Mouse (Mus musculus): ENCODE results near the gene Cblb. TPM values are rescaled to one million over a fixed set of nuclear protein-coding genes. Genes with fewer than 3 reads are reported as not detected.

Cblb gene
- polyA plus RNA-seq (2016; fragmentation: Nextera tagmentation; extraction: Ambion mirVana), result 28.9 and 33.9 TPM in 2 replicates

- peaks cover 33% of the 10 kb centered on the region for H3K4me1 ChIP-seq
- under 1% methylated on average over 38 of the region's 38 CpGs for WGBS
- no peaks in the 10 kb centered on the region for H3K9me3 ChIP-seq
- no peaks in the 10 kb centered on the region for H3K27me3 ChIP-seq (replicated peaks; ENCODE audit: low read depth, poor library complexity, severe bottlenecking)
- H3K27ac ChIP-seq (replicated peaks), result peak within 1 kb of the TSS; percentile 98
- H3K4me3 ChIP-seq, result peak within 1 kb of the TSS; percentile 98
- peak; percentile 96 for DNase-seq (ENCODE audit: low spot score)
- H3K36me3 ChIP-seq (replicated peaks), result peaks cover 24% of the 10 kb centered on the region
Observed at GRCm38 (mm10) chr16:52031091-52031689, at the start of gene Cblb. Gene Cblb, plus strand, starts transcription at chr16:52031225.

- no peaks in the 10 kb centered on the region for H3K27me3 ChIP-seq (replicated peaks; ENCODE audit: low read depth, poor library complexity, severe bottlenecking)
- no peak overlapping the region for H3K27ac ChIP-seq (replicated peaks)
- H3K9me3 ChIP-seq, result no peaks in the 10 kb centered on the region
- no peaks in the 10 kb centered on the region for H3K36me3 ChIP-seq (replicated peaks)
- no peaks in the 10 kb centered on the region for H3K4me1 ChIP-seq
- WGBS, result 73% methylated on average over 8 of the region's 8 CpGs
- H3K4me3 ChIP-seq, result no peak overlapping the region
- no peak for DNase-seq (ENCODE audit: low spot score)
Observed at GRCm38 (mm10) chr16:51985436-51985835, 45.6 kb upstream of the Cblb start.

DNA sequence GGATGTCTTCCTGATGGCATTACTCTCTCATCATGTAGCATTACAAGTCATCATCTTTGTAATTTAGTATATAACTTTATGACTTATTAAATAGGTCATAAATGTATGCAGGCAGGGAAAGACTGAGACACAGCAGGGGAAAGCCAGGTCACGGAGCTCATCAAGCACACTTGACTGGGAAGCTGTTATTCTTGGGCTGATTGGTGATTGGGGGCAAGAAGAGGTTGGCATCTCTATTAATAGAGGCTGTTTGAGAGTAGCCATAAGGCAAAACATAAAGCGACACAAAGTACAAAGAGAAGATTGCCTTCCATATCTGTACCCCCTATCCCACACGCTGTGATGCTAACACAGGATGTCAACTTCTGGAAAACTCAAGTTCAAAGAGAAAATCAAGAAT lies 44.8 kb upstream of the Cblb start:
- Histone ChIP-seq H3K4me3 (no peak overlapping the region), H3K27ac (replicated peaks) (no peak overlapping the region), H3K9me3 (no peaks in the 10 kb centered on the region), H3K27me3 (replicated peaks; ENCODE audit: low read depth, poor library complexity, severe bottlenecking) (no peaks in the 10 kb centered on the region), H3K4me1 (no peaks in the 10 kb centered on the region), H3K36me3 (replicated peaks) (no peaks in the 10 kb centered on the region)
- WGBS, result 86% methylated on average over 3 of the region's 3 CpGs
- no peak for DNase-seq (ENCODE audit: low spot score)

DNA sequence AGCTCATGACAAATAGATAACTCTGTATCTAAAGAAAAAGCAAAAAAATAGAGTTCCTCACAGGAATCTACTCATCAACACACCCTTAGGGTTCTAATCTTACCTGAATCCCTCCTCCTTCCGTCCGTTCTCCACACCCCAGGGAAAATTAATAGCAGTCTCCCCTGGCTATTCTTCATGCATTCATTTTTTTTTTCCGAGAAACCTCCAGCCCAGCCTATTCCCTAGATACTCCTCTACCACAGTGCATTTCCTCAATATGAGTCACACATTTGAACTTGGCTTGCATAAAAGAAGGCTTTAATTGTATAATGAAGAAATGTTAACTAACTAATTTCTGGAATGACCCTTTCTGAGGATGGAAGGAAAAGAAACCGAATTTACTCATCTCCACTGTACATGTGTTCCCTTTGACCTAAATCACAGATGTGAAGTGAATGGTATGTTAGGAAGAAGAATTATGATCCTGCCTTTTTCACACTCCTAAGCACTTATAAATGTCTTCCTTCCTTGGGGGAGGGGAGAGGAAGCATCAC lies 43.9 kb upstream of the Cblb start:
- DNase-seq (ENCODE audit: low spot score), result no peak
- 76% methylated on average over 4 of the region's 4 CpGs for WGBS
- Histone ChIP-seq H3K4me3 (no peak overlapping the region), H3K36me3 (replicated peaks) (no peaks in the 10 kb centered on the region), H3K4me1 (no peaks in the 10 kb centered on the region), H3K27me3 (replicated peaks; ENCODE audit: low read depth, poor library complexity, severe bottlenecking) (no peaks in the 10 kb centered on the region), H3K27ac (replicated peaks) (no peak overlapping the region), H3K9me3 (no peaks in the 10 kb centered on the region)

DNA sequence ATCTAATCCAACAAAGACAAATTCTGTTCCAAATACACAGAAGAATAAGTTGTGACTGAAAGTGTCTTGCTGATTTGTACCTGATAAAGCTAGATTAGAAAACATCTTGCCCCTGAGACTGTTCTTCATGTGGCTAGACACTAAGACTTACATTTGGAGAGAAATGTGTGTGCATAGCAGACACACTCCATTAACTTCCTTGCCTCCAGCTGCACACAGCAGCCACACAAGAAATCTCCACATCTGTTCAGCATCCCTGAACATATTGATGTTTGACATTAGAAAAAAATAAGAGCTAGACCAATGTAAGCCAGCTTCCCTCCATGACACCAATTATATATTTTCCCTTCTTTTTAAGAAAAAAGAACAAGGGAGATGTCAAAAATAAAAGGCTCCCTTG lies 43.0 kb upstream of the Cblb start:
- Histone ChIP-seq H3K9me3 (no peaks in the 10 kb centered on the region), H3K4me1 (no peaks in the 10 kb centered on the region), H3K4me3 (no peak overlapping the region), H3K36me3 (replicated peaks) (no peaks in the 10 kb centered on the region), H3K27ac (replicated peaks) (no peak overlapping the region), H3K27me3 (replicated peaks; ENCODE audit: low read depth, poor library complexity, severe bottlenecking) (no peaks in the 10 kb centered on the region)
- no peak for DNase-seq (ENCODE audit: low spot score)

- no peak overlapping the region for H3K27ac ChIP-seq (replicated peaks)
- WGBS, result 78% methylated on average over 3 of the region's 3 CpGs
- no peak for DNase-seq (ENCODE audit: low spot score)
- H3K36me3 ChIP-seq (replicated peaks), result no peaks in the 10 kb centered on the region
- no peaks in the 10 kb centered on the region for H3K27me3 ChIP-seq (replicated peaks; ENCODE audit: low read depth, poor library complexity, severe bottlenecking)
- no peaks in the 10 kb centered on the region for H3K9me3 ChIP-seq
- H3K4me3 ChIP-seq, result no peak overlapping the region
- no peaks in the 10 kb centered on the region for H3K4me1 ChIP-seq
Observed at GRCm38 (mm10) chr16:51989259-51989658, 41.8 kb upstream of the Cblb start.

GRCm38 (mm10) chr16:52000043-52000442 lies 31.0 kb upstream of the Cblb start:
- Histone ChIP-seq H3K27me3 (replicated peaks; ENCODE audit: low read depth, poor library complexity, severe bottlenecking) (no peaks in the 10 kb centered on the region), H3K9me3 (no peaks in the 10 kb centered on the region), H3K4me1 (no peaks in the 10 kb centered on the region), H3K27ac (replicated peaks) (no peak overlapping the region), H3K4me3 (no peak overlapping the region), H3K36me3 (replicated peaks) (no peaks in the 10 kb centered on the region)
- no peak for DNase-seq (ENCODE audit: low spot score)
- 94% methylated on average over 3 of the region's 3 CpGs for WGBS

- no peaks in the 10 kb centered on the region for H3K9me3 ChIP-seq
- H3K4me1 ChIP-seq, result no peaks in the 10 kb centered on the region
- DNase-seq (ENCODE audit: low spot score), result no peak
- no peak overlapping the region for H3K27ac ChIP-seq (replicated peaks)
- H3K27me3 ChIP-seq (replicated peaks; ENCODE audit: low read depth, poor library complexity, severe bottlenecking), result no peaks in the 10 kb centered on the region
- no peaks in the 10 kb centered on the region for H3K36me3 ChIP-seq (replicated peaks)
- H3K4me3 ChIP-seq, result no peak overlapping the region
Observed at GRCm38 (mm10) chr16:52000801-52001200, 30.2 kb upstream of the Cblb start.

DNA sequence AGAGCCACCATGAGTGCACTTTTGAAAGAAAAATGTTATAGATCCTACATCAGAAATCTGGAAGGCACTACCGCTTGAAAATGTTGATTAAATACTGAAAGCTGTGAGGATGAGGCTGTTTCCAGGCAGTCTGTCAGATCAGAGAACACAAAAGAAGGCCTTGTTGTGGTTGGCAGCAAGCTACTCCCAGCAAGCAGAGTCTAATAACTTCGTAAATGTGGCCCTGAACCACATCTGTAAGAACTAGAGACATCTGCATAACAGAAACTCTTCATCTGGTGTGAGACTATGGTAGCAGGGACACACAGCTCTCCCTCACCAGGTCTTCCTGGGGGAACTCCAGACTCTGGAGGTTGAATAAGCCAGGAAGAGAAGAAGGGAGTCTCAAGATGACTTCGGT lies 24.0 kb upstream of the Cblb start:
- WGBS, result 74% methylated on average over 3 of the region's 3 CpGs
- no peak for DNase-seq (ENCODE audit: low spot score)
- Histone ChIP-seq H3K27ac (replicated peaks) (no peak overlapping the region), H3K4me3 (no peak overlapping the region), H3K9me3 (no peaks in the 10 kb centered on the region), H3K27me3 (replicated peaks; ENCODE audit: low read depth, poor library complexity, severe bottlenecking) (no peaks in the 10 kb centered on the region), H3K36me3 (replicated peaks) (no peaks in the 10 kb centered on the region), H3K4me1 (no peaks in the 10 kb centered on the region)

DNA sequence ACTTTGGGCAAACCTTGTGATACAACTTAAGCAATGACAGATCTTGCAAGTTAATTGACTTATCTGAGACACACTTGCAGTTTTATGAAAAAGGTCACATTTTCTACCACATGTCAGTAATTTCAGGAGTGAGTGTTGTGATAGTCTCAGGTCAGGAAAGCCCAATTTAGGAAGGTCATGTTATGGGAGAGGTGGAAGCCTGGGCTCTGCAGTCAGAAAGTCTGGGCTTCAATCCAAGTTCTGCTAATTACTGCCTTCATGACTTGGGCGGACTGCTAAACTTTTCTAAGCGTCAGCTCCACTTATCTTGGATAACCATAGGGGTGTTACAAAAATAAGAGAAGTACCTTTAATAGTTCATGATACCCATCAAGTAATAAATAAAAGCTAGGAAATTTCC lies 22.6 kb upstream of the Cblb start:
- WGBS, result 55% methylated on average over 2 of the region's 2 CpGs

DNA sequence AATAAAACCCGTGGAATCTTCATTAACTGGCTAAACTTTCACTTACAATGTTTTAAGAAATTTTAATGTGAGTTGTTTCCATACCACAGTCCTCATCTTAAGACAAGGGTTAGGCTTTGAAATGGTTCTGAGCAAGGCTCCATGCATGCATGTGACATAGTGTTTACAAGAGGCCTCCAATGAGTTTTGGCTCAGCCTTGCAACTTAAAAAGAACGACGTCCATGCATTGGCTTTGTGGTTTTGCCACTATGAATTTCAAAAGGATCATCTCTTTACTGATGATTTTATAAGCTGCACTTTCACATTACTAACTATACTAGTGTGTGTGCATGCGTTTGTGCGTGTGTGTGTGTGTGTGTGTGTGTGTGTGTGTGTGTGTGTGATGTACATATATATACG lies 21.6 kb upstream of the Cblb start:
- no peaks in the 10 kb centered on the region for H3K36me3 ChIP-seq (replicated peaks)
- H3K4me3 ChIP-seq, result no peak overlapping the region
- no peaks in the 10 kb centered on the region for H3K27me3 ChIP-seq (replicated peaks; ENCODE audit: low read depth, poor library complexity, severe bottlenecking)
- no peak for DNase-seq (ENCODE audit: low spot score)
- H3K9me3 ChIP-seq, result no peaks in the 10 kb centered on the region
- H3K27ac ChIP-seq (replicated peaks), result no peak overlapping the region
- WGBS, result 86% methylated on average over 6 of the region's 6 CpGs
- no peaks in the 10 kb centered on the region for H3K4me1 ChIP-seq

More for the DNA sequence above, 22.6 kb upstream of the Cblb start:
- Histone ChIP-seq H3K4me1 (no peaks in the 10 kb centered on the region), H3K4me3 (no peak overlapping the region), H3K27ac (replicated peaks) (no peak overlapping the region), H3K27me3 (replicated peaks; ENCODE audit: low read depth, poor library complexity, severe bottlenecking) (no peaks in the 10 kb centered on the region), H3K36me3 (replicated peaks) (no peaks in the 10 kb centered on the region), H3K9me3 (no peaks in the 10 kb centered on the region)
- DNase-seq (ENCODE audit: low spot score), result no peak

GRCm38 (mm10) chr16:52012984-52013383 lies 18.0 kb upstream of the Cblb start:
- Histone ChIP-seq H3K4me1 (no peaks in the 10 kb centered on the region), H3K27ac (replicated peaks) (no peak overlapping the region), H3K36me3 (replicated peaks) (no peaks in the 10 kb centered on the region), H3K4me3 (no peak overlapping the region), H3K9me3 (no peaks in the 10 kb centered on the region), H3K27me3 (replicated peaks; ENCODE audit: low read depth, poor library complexity, severe bottlenecking) (no peaks in the 10 kb centered on the region)
- WGBS, result 83% methylated on average over 3 of the region's 3 CpGs
- no peak for DNase-seq (ENCODE audit: low spot score)

DNA sequence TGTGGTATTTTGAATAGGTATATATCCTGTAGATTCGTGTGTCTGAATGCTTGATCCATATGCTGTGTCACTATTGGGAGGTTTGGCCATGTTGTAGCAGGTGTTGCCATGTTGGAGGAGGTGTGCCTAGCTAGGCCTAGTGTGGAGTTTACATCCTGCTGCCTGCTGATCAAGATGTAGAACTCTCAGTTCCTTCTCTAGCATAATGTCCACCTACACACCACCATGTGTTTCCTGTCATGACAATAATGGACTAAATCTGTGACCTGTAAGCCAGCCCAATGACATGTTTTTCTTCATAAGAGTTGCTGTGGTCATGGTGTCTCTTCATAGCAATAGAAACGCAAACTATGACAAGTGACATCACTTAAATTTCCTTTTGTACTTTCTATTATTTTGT lies 17.2 kb upstream of the Cblb start:
- no peak for DNase-seq (ENCODE audit: low spot score)
- Histone ChIP-seq H3K36me3 (replicated peaks) (no peaks in the 10 kb centered on the region), H3K9me3 (no peaks in the 10 kb centered on the region), H3K4me3 (no peak overlapping the region), H3K27me3 (replicated peaks; ENCODE audit: low read depth, poor library complexity, severe bottlenecking) (no peaks in the 10 kb centered on the region), H3K27ac (replicated peaks) (no peak overlapping the region), H3K4me1 (no peaks in the 10 kb centered on the region)
- 82% methylated on average over 2 of the region's 2 CpGs for WGBS

All from embryonic facial prominence, embryonic 10.5 days (tissue).